Mouse (Mus musculus) E14TG2a.4 (cell line): ENCODE measurements around the gene Dusp11.
"Not testable (repeated sequence)": the region's sequence is repeated elsewhere in the genome, so short reads cannot be mapped to it uniquely, and the experiment has no call there.

Source experiments
- CTCF ChIP-seq: conservative IDR thresholded peaks from 2 replicates; pipeline ENCODE4 v1.5.1; 2014; ENCODE audit warnings: low read length
- NANOG ChIP-seq: IDR thresholded peaks from 2 replicates; pipeline ENCODE4 v1.6.1; 2014; ENCODE audit warnings: borderline replicate concordance, low read length, mixed read lengths
- POU5F1 ChIP-seq: IDR thresholded peaks from 2 replicates; pipeline ENCODE4 v1.6.1; 2014; ENCODE audit warnings: low read length, borderline replicate concordance

GRCm38 (mm10) chr6:85990774-85991173 lies 29.3 kb upstream of the Dusp11 start:
- TF ChIP-seq CTCF, POU5F1, NANOG: not testable (repeated sequence)
